Mouse (Mus musculus): ENCODE data around the gene Zfp275. TPM values are rescaled to one million over a fixed set of nuclear protein-coding genes. Genes with fewer than 3 reads are reported as not detected.

The Zfp275 gene
- polyA plus RNA-seq, 1 experiment, result 7.4 TPM

DNA sequence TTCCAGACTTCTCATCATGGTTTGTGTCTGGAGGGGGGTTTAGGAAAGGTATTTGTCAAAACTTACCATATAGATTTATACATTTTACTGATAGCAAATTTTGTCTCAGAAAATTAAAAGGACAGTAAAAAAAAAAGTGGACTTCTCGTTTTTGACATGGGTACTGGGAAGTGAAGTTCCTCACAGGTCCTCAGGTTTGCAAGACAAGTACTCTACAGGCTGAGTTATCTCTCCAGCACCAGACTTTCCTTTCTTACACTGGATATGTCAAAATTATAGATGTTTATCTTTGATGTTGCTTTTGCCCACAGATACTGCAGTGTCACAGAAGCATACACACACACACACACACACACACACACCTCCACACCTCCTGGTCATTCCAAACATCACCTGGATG is 948 bp upstream of the Zfp275 start:
- Histone ChIP-seq H3K27ac (ENCODE audit: control insufficient read depth, insufficient read depth, low read depth, low read length) (no peak overlapping the region), H3K4me3 (ENCODE audit: control insufficient read depth, low read depth, low read length) (no peak overlapping the region), H3K36me3 (ENCODE audit: control insufficient read depth, insufficient read depth, low read length) (no peaks in the 10 kb centered on the region), H3K27me3 (ENCODE audit: control insufficient read depth, insufficient read depth, low read length) (no peaks in the 10 kb centered on the region), H3K4me1 (ENCODE audit: control insufficient read depth, insufficient read depth, low read length) (peaks cover 2% of the 10 kb centered on the region; the same call in 1 of the 2 replicates)
- TF ChIP-seq POLR2A (IDR thresholded peaks at IDR 0.05; ENCODE audit: control insufficient read depth, low read depth, low read length) (no peak), CTCF (IDR thresholded peaks at IDR 0.05; ENCODE audit: control insufficient read depth, insufficient read depth, insufficient replicate concordance, low read depth, low read length) (no peak)

DNA sequence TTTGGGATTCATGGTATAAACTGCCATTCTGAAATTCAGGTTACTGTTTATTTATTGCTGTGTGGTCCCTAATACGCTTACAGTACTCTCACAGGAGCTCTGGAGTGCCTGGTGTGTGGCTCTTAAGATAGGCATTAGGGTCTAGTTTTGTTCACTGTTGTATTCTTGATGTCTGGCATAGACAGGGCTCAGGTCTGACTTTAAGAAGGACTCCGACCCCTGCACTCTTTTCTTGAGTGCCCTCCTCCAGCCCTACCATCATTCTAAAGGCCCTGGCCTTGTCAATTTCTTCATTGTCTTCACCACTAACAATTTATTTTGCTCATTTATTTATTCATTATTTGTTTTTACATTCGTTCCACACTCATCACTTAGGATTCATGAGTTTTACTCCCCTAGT is 353 bp upstream of the Zfp275 start:
- TF ChIP-seq POLR2A (IDR thresholded peaks at IDR 0.05; ENCODE audit: control insufficient read depth, low read depth, low read length) (no peak), CTCF (IDR thresholded peaks at IDR 0.05; ENCODE audit: control insufficient read depth, insufficient read depth, insufficient replicate concordance, low read depth, low read length) (no peak)
- H3K27me3 ChIP-seq (ENCODE audit: control insufficient read depth, insufficient read depth, low read length), result no peaks in the 10 kb centered on the region
- peaks cover 2% of the 10 kb centered on the region; the same call in 1 of the 2 replicates for H3K4me1 ChIP-seq (ENCODE audit: control insufficient read depth, insufficient read depth, low read length)
- no peaks in the 10 kb centered on the region for H3K36me3 ChIP-seq (ENCODE audit: control insufficient read depth, insufficient read depth, low read length)
- H3K4me3 ChIP-seq (ENCODE audit: control insufficient read depth, low read depth, low read length), result no peak overlapping the region
- no peak overlapping the region for H3K27ac ChIP-seq (ENCODE audit: control insufficient read depth, insufficient read depth, low read depth, low read length)

DNA sequence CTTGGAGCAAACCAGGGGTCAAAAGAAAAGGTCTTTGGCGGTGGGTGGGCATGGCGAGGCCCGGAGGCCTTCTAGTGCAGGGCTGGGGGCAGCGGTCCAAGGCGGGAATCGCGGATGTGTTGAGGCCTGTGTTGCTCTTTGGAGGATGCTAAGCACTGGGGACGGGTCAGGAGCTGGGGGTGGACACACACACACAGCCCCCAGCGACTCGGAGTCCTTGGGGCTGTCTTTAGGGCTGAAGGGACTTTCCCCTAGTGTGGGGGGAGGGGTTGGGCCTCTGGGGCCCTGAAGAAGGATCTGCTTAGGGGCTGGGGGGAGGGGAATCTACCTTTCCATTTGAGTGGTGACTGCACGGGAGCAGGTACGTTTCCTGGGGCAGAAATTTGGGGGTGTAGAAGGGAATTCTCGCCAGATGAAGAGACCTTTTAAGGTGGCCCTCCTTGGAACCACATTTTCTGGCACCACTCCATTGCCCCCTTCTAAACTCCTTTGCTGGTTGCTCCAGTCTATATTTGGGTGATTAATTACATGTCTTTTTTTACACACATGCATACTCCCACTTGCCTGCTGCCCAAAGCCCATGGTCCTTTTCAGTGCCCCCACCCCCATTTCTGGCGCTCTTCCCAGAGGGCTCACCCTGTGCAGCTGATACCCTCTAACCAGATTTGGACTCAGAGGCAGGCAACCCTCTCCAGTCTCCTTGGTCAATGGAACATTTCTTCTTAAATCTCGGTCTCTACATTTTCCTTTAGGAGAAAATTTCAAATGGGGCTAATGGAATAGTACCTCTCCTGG is 717 bp downstream of the Zfp275 start:
- peaks cover 2% of the 10 kb centered on the region; the same call in 1 of the 2 replicates for H3K4me1 ChIP-seq (ENCODE audit: control insufficient read depth, insufficient read depth, low read length)
- no peaks in the 10 kb centered on the region for H3K27me3 ChIP-seq (ENCODE audit: control insufficient read depth, insufficient read depth, low read length)
- peak overlapping the region; percentile 66 for H3K27ac ChIP-seq (ENCODE audit: control insufficient read depth, insufficient read depth, low read depth, low read length)
- H3K36me3 ChIP-seq (ENCODE audit: control insufficient read depth, insufficient read depth, low read length), result no peaks in the 10 kb centered on the region
- peak overlapping the region; percentile 89 for H3K4me3 ChIP-seq (ENCODE audit: control insufficient read depth, low read depth, low read length)
- no peak for TF ChIP-seq POLR2A (IDR thresholded peaks at IDR 0.05; ENCODE audit: control insufficient read depth, low read depth, low read length)
- TF ChIP-seq CTCF (IDR thresholded peaks at IDR 0.05; ENCODE audit: control insufficient read depth, insufficient read depth, insufficient replicate concordance, low read depth, low read length), result no peak

DNA sequence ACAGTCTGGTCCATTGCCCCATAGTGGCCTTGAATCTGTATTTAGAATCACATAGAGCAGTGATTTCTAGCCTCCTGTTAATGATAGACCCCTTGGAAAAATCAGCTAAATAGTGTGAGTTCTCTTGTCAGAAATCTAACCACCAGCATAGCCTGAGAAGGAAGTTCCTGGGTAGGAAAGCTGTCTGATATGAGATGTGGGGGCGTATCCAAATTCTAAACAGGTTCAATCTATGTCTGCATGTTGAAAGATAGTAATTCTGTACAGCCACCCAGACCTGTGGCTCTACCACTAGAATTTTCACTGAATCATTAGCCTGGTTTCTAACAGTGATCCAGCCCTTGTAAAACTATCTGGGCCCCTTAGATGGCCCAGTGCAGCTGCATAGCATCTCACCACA is 1.4 kb downstream of the Zfp275 start:
- Histone ChIP-seq H3K4me3 (ENCODE audit: control insufficient read depth, low read depth, low read length) (no peak overlapping the region), H3K36me3 (ENCODE audit: control insufficient read depth, insufficient read depth, low read length) (no peaks in the 10 kb centered on the region), H3K27ac (ENCODE audit: control insufficient read depth, insufficient read depth, low read depth, low read length) (no peak overlapping the region), H3K27me3 (ENCODE audit: control insufficient read depth, insufficient read depth, low read length) (no peaks in the 10 kb centered on the region), H3K4me1 (ENCODE audit: control insufficient read depth, insufficient read depth, low read length) (peaks cover 2% of the 10 kb centered on the region; the same call in 1 of the 2 replicates)
- TF ChIP-seq CTCF (IDR thresholded peaks at IDR 0.05; ENCODE audit: control insufficient read depth, insufficient read depth, insufficient replicate concordance, low read depth, low read length) (no peak), POLR2A (IDR thresholded peaks at IDR 0.05; ENCODE audit: control insufficient read depth, low read depth, low read length) (no peak)

DNA sequence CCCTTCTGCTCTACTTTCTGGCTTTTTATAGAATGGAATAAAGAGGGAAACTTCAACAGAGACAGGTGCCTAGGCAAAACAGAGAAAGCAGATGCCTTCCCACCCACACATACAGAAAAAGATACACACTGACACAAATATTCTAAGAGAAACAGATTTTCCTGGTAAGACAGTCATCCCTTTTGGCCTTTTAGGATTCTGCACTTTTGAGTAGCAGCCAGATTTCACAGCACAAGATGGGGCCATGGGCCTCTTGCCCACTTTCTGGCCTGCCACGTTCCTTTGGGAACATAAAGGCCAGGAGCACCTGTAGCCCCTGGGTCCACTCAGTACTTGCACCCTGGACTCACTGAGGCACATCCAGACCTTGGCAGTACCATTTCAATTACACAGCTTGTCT is 1.9 kb downstream of the Zfp275 start:
- H3K27ac ChIP-seq (ENCODE audit: control insufficient read depth, insufficient read depth, low read depth, low read length), result no peak overlapping the region
- no peak overlapping the region for H3K4me3 ChIP-seq (ENCODE audit: control insufficient read depth, low read depth, low read length)
- H3K4me1 ChIP-seq (ENCODE audit: control insufficient read depth, insufficient read depth, low read length), result peaks cover 2% of the 10 kb centered on the region; the same call in 1 of the 2 replicates
- no peak for TF ChIP-seq POLR2A (IDR thresholded peaks at IDR 0.05; ENCODE audit: control insufficient read depth, low read depth, low read length)
- no peak for TF ChIP-seq CTCF (IDR thresholded peaks at IDR 0.05; ENCODE audit: control insufficient read depth, insufficient read depth, insufficient replicate concordance, low read depth, low read length)
- no peaks in the 10 kb centered on the region for H3K36me3 ChIP-seq (ENCODE audit: control insufficient read depth, insufficient read depth, low read length)
- no peaks in the 10 kb centered on the region for H3K27me3 ChIP-seq (ENCODE audit: control insufficient read depth, insufficient read depth, low read length)

DNA sequence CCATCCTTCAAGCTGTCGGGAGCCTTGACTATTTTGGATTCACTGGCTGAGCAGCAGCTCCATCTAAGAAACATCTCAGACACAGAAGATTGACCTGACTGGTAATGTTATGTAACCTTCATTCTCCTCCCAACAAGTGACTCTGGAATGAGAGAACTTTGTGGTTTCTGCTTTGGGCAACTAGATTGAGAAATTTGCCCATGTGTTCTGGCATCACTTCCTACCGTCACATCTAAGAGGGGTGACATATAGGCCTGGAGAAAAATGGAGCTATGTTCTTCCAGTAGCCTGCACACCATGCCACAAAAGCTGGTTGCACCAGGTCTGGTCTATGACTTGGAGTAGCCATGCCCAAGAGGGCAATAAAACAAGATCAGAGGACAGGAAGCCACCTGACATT is 13.7 kb downstream of the Zfp275 start:
- Histone ChIP-seq H3K36me3 (ENCODE audit: control insufficient read depth, insufficient read depth, low read length) (no peaks in the 10 kb centered on the region), H3K4me3 (ENCODE audit: control insufficient read depth, low read depth, low read length) (no peak overlapping the region), H3K27ac (ENCODE audit: control insufficient read depth, insufficient read depth, low read depth, low read length) (no peak overlapping the region), H3K27me3 (ENCODE audit: control insufficient read depth, insufficient read depth, low read length) (no peaks in the 10 kb centered on the region), H3K4me1 (ENCODE audit: control insufficient read depth, insufficient read depth, low read length) (no peaks in the 10 kb centered on the region; the same call in 1 of the 2 replicates)
- TF ChIP-seq POLR2A (IDR thresholded peaks at IDR 0.05; ENCODE audit: control insufficient read depth, low read depth, low read length), result no peak
- TF ChIP-seq CTCF (IDR thresholded peaks at IDR 0.05; ENCODE audit: control insufficient read depth, insufficient read depth, insufficient replicate concordance, low read depth, low read length), result no peak

DNA sequence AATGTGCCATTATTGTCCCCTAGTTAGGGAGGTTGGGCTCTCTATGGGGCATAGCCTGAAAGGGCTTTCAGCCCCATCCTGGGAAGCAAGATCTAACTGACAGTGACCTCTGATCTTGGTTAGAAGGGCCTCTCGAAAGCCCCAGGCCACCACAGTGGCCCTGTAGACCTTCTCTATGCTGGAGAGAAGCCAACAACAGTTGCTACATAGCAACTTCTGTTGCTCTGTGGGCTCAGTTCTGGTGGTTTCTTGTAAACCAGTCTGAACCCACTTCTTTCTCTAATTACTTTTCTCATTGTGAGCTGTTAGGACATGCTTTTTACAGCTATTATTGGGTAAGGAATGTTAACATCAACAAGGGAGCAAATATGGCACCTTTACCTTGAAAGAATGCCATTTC is 14.3 kb downstream of the Zfp275 start:
- TF ChIP-seq POLR2A (IDR thresholded peaks at IDR 0.05; ENCODE audit: control insufficient read depth, low read depth, low read length), result no peak
- TF ChIP-seq CTCF (IDR thresholded peaks at IDR 0.05; ENCODE audit: control insufficient read depth, insufficient read depth, insufficient replicate concordance, low read depth, low read length), result no peak
- H3K36me3 ChIP-seq (ENCODE audit: control insufficient read depth, insufficient read depth, low read length), result no peaks in the 10 kb centered on the region
- H3K4me3 ChIP-seq (ENCODE audit: control insufficient read depth, low read depth, low read length), result no peak overlapping the region
- no peaks in the 10 kb centered on the region for H3K27me3 ChIP-seq (ENCODE audit: control insufficient read depth, insufficient read depth, low read length)
- no peak overlapping the region for H3K27ac ChIP-seq (ENCODE audit: control insufficient read depth, insufficient read depth, low read depth, low read length)
- H3K4me1 ChIP-seq (ENCODE audit: control insufficient read depth, insufficient read depth, low read length), result no peaks in the 10 kb centered on the region; the same call in 1 of the 2 replicates

All from testis, adult 2 months (tissue).